Mouse (Mus musculus) E14TG2a.4 (cell line): ENCODE data around the gene Anxa2.

Experiments
- CTCF ChIP-seq: conservative IDR thresholded peaks from 2 replicates; pipeline ENCODE4 v1.5.1; 2014; ENCODE audit warnings: low read length
- NANOG ChIP-seq: IDR thresholded peaks from 2 replicates; pipeline ENCODE4 v1.6.1; 2014; ENCODE audit warnings: borderline replicate concordance, low read length, mixed read lengths
- POU5F1 ChIP-seq: IDR thresholded peaks from 2 replicates; pipeline ENCODE4 v1.6.1; 2014; ENCODE audit warnings: low read length, borderline replicate concordance

GRCm38 (mm10) chr9:69470362-69470761, 16.9 kb downstream of the Anxa2 start:
- no peak for TF ChIP-seq CTCF
- no peak for TF ChIP-seq NANOG
- TF ChIP-seq POU5F1 = no peak
